Mouse (Mus musculus) limb, embryonic 10.5 days (tissue): ENCODE measurements around the gene Camkmt. TPM values are rescaled to one million over a fixed set of nuclear protein-coding genes. Genes with fewer than 3 reads are reported as not detected.

Experiments
- DNase-seq: peaks from one replicate; pipeline ENCODE4 v3.0.0-alpha.2; 2017; ENCODE audit warnings: low spot score
- H3K27ac ChIP-seq: fragments of 300-500 bp; sonication (generic); 2 replicates; pipeline ENCODE4 v1.5.1; 2016; ENCODE audit warnings: mild to moderate bottlenecking
- H3K27me3 ChIP-seq: fragments of 300-500 bp; sonication (generic); 2 replicates; pipeline ENCODE4 v1.6.1; 2016; ENCODE audit warnings: low read depth, mild to moderate bottlenecking; ENCODE audit not compliant: poor library complexity, severe bottlenecking
- H3K36me3 ChIP-seq: fragments of 300-500 bp; sonication (generic); 2 replicates; pipeline ENCODE4 v1.6.1; 2016; ENCODE audit warnings: mild to moderate bottlenecking, moderate library complexity
- H3K4me1 ChIP-seq: fragments of 300-500 bp; sonication (generic); 2 replicates; pipeline ENCODE4 v1.6.1; 2016
- H3K4me3 ChIP-seq: fragments of 300-500 bp; sonication (generic); 2 replicates; pipeline ENCODE4 v1.5.1; 2016; ENCODE audit warnings: mild to moderate bottlenecking, moderate library complexity
- H3K9me3 ChIP-seq: fragments of 300-500 bp; sonication (generic); replicated peaks from 2 replicates; pipeline ENCODE4 v1.6.1; 2016; ENCODE audit warnings: mild to moderate bottlenecking
- WGBS: fragments of 180-500 bp; shearing (Covaris S2); methylation state at CpG from one replicate; pipeline ENCODE4 v1.1.7; 2016; 5-methylcytosine and 5-hydroxymethylcytosine counted together
- polyA plus RNA-seq: library from polyadenylated mRNA; unstranded; fragments of >200 nt; fragmentation: Nextera tagmentation; extraction: Ambion mirVana; gene quantifications from 2 replicates; pipeline ENCODE4 v1.2.1, GENCODE M21; 2016

Gene Camkmt
- polyA plus RNA-seq, 1 experiment from 2014 or later, result 11.4 TPM

DNA sequence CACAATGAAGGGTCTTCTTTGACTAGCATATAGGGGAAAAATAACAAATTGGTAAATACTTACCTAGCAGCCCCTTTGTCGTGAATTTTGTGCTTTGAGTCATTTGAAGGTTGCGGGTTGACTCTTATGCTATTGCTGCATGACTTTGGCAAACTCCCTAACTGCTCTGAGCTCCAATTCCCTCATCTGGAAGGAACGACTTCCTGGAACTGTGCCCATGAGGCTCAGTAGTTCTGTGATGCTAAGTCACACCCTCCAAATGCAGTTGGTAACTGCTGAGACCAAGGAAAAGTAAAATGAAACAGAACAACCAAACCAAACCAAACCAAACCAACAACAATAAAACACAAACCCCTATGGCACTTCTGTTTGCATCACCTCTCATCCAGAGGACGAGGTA lies 403.2 kb downstream of the Camkmt start:
- Histone ChIP-seq H3K36me3 (no peaks in the 10 kb centered on the region), H3K27me3 (peaks cover 55% of the 10 kb centered on the region), H3K4me1 (no peaks in the 10 kb centered on the region), H3K4me3 (no peak overlapping the region), H3K9me3 (no peaks in the 10 kb centered on the region), H3K27ac (no peak overlapping the region)
- no peak for DNase-seq
- WGBS, result 83% methylated on average over 4 of the region's 4 CpGs

GRCm38 (mm10) chr17:85495012-85495754 lies 404.8 kb downstream of the Camkmt start:
- Histone ChIP-seq H3K4me1 (no peaks in the 10 kb centered on the region), H3K36me3 (no peaks in the 10 kb centered on the region), H3K27ac (no peak overlapping the region), H3K27me3 (peaks cover 38% of the 10 kb centered on the region), H3K4me3 (no peak overlapping the region), H3K9me3 (no peaks in the 10 kb centered on the region)
- WGBS, result 87% methylated on average over 3 of the region's 3 CpGs
- DNase-seq, result no peak

- no peak overlapping the region for H3K27ac ChIP-seq
- no peaks in the 10 kb centered on the region for H3K9me3 ChIP-seq
- WGBS, result 89% methylated on average over 6 of the region's 6 CpGs
- no peak overlapping the region for H3K4me3 ChIP-seq
- no peaks in the 10 kb centered on the region for H3K4me1 ChIP-seq
- DNase-seq, result no peak
- no peaks in the 10 kb centered on the region for H3K36me3 ChIP-seq
- peaks cover 31% of the 10 kb centered on the region for H3K27me3 ChIP-seq
Observed at GRCm38 (mm10) chr17:85495871-85496270, 405.5 kb downstream of the Camkmt start.

- no peak overlapping the region for H3K27ac ChIP-seq
- H3K27me3 ChIP-seq, result no peaks in the 10 kb centered on the region
- H3K4me3 ChIP-seq, result no peak overlapping the region
- H3K4me1 ChIP-seq, result no peaks in the 10 kb centered on the region
- H3K9me3 ChIP-seq, result no peaks in the 10 kb centered on the region
- no peak for DNase-seq
- H3K36me3 ChIP-seq, result no peaks in the 10 kb centered on the region
Observed at GRCm38 (mm10) chr17:85504888-85505287, 414.5 kb downstream of the Camkmt start.

- DNase-seq, result no peak
- H3K27ac ChIP-seq, result no peak overlapping the region
- H3K4me3 ChIP-seq, result no peak overlapping the region
- H3K4me1 ChIP-seq, result no peaks in the 10 kb centered on the region
- WGBS, result 82% methylated on average over 15 of the region's 15 CpGs
- H3K36me3 ChIP-seq, result no peaks in the 10 kb centered on the region
- no peaks in the 10 kb centered on the region for H3K27me3 ChIP-seq
- H3K9me3 ChIP-seq, result no peaks in the 10 kb centered on the region
Observed at GRCm38 (mm10) chr17:85506206-85507088, 416.1 kb downstream of the Camkmt start.

GRCm38 (mm10) chr17:85507089-85507460 lies 416.7 kb downstream of the Camkmt start:
- Histone ChIP-seq H3K4me3 (no peak overlapping the region), H3K36me3 (no peaks in the 10 kb centered on the region), H3K4me1 (no peaks in the 10 kb centered on the region), H3K9me3 (no peaks in the 10 kb centered on the region), H3K27ac (no peak overlapping the region), H3K27me3 (no peaks in the 10 kb centered on the region)
- DNase-seq, result no peak
- 94% methylated on average over 4 of the region's 4 CpGs for WGBS

Other genes with a start within 250 kb of the Camkmt start
- gene Ppm1b, start 133.8 kb upstream of the Camkmt start, polyA plus RNA-seq, result 59.5 and 71.7 TPM in 2 replicates
- 0.24 and 0.45 TPM in 2 replicates for gene Slc3a1, start 62.2 kb upstream of the Camkmt start, polyA plus RNA-seq
- 26.6 and 28.4 TPM in 2 replicates for gene Prepl, start 311 bp upstream of the Camkmt start, polyA plus RNA-seq